In the genomic region with DNA sequence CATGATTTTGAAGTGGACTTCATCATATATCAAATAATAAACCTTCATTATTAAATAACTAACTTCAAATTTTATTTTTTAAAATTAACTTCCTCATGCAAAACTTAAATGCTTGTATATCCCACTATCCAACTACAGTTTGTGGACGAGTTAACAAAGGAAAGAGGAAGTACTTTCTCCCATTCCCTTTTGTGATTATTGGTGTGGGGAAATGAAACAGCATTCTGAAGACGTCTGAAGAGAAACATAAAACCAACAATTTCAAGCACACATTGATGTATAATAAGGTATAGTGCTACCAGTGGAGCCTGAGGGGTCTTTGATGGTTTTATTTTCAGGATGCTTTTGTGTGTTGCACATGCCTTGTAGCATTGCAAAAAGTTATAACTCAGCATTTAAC, we compare ENCODE assay signal across 24 mouse cellular contexts.
"Had no signal": no experiment of that assay in that cellular context is flagged by ENCODE, and none has a peak within 500 bp of the region (broad histone marks: within the 10 kb centered on the region; RNA-seq: fewer than 3 reads in every experiment).

No protein-coding gene starts in this region.

- DNase-seq: gastrocnemius, adult 2 months; gastrocnemius, postnatal 10 days; gastrocnemius, postnatal 25 days; heart, adult 11 months; heart, adult 2 months; heart, postnatal 14 days; heart, postnatal 36 days; kidney, adult 18-20 months; kidney, adult 8-10 months; kidney, postnatal 10 days; kidney, postnatal 25 days; kidney, postnatal 4 days; liver had no signal

- H3K4me1 ChIP-seq: heart, embryonic 13.5 days; heart, embryonic 15.5 days; hindbrain, embryonic 13.5 days; hindbrain, embryonic 15.5 days; intestine, embryonic 15.5 days had no signal

- H3K27ac ChIP-seq: gastrocnemius, adult 2 months; heart, adult 2 months; heart, embryonic 13.5 days; heart, embryonic 15.5 days; hindbrain, embryonic 13.5 days; hindbrain, embryonic 15.5 days; hindbrain, postnatal 0 days; intestine, embryonic 15.5 days; layer of hippocampus, adult 2 months; left cerebral cortex, adult 2 months; limb, embryonic 10.5 days; limb, embryonic 12.5 days had no signal

- H3K4me3 ChIP-seq: gastrocnemius, adult 2 months; heart, adult 2 months; heart, embryonic 13.5 days; heart, embryonic 15.5 days; hindbrain, embryonic 13.5 days; hindbrain, embryonic 15.5 days; intestine, embryonic 15.5 days; layer of hippocampus, adult 2 months; left cerebral cortex, adult 2 months; limb, embryonic 10.5 days; limb, embryonic 12.5 days had no signal

- H3K27me3 ChIP-seq: heart, embryonic 13.5 days; heart, embryonic 15.5 days; hindbrain, embryonic 13.5 days; hindbrain, embryonic 15.5 days; intestine, embryonic 15.5 days; limb, embryonic 12.5 days had no signal

- H3K36me3 ChIP-seq: heart, embryonic 13.5 days; heart, embryonic 15.5 days; hindbrain, embryonic 13.5 days; hindbrain, embryonic 15.5 days; intestine, embryonic 15.5 days; limb, embryonic 10.5 days; limb, embryonic 12.5 days had no signal

- ATAC-seq: hindbrain, postnatal 0 days; intestine, embryonic 15.5 days; intestine, postnatal 0 days had no signal

- H3K9me3 ChIP-seq: heart, embryonic 13.5 days; heart, embryonic 15.5 days; hindbrain, embryonic 13.5 days; hindbrain, embryonic 15.5 days; intestine, embryonic 15.5 days; limb, embryonic 10.5 days; limb, embryonic 12.5 days had no signal

- H3K9ac ChIP-seq: heart, embryonic 13.5 days; heart, embryonic 15.5 days; hindbrain, embryonic 13.5 days; hindbrain, embryonic 15.5 days; intestine, embryonic 15.5 days; limb, embryonic 12.5 days had no signal
